Mouse (Mus musculus) cerebellum, postnatal 14 days (tissue): ENCODE data around the gene Lsm6.

Source experiments
- DNase-seq, 2 experiments: peaks; one replicate each; pipeline ENCODE4 v3.0.0; 2021; ENCODE audit warnings: mixed read lengths in 2 of 2

Gene Lsm6

GRCm38 (mm10) chr8:78801201-78801600 lies 19.7 kb downstream of the Lsm6 start:
- DNase-seq = no peak

- no peak for DNase-seq
Observed at GRCm38 (mm10) chr8:78798671-78799070, 22.3 kb downstream of the Lsm6 start.

DNA sequence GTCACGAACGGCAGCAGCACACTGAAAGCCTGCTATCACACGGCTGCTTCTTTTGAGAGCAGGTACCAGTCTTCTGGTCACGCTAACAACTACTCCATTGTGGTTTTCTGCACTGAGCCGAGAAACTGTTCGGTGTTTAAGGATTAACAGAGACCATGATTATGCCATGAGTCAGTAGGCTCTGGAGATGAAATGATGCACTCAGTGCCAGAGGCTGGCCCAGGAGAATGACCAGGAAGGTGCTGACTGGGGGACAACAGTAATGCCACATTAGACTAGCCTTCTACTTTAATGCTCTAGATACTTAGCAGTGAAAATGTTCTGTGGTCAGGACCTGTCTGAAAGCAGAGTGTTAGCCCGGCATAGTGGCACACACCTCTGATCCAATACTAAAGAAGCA lies 23.0 kb downstream of the Lsm6 start:
- no peak for DNase-seq

DNA sequence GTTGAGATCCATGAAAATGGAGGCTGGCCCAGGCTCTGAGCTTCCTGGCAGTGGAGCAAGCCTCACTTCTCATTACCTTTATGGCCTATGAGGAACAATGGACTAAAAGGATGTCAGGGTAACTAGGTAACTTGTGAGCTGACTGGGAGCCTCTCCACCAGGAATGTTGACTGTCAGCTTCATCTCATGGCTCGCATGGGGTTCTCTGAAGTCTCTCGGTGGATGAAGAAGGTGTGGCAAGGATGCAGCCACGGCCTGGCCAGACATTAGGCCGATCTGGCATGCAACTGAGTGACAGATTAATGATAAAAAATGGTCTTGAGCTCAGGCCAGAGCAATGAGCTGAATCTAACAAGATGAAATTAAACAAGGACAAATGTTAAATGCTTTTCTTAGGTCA lies 27.7 kb downstream of the Lsm6 start:
- peak; percentile 41 to 44 for DNase-seq

DNA sequence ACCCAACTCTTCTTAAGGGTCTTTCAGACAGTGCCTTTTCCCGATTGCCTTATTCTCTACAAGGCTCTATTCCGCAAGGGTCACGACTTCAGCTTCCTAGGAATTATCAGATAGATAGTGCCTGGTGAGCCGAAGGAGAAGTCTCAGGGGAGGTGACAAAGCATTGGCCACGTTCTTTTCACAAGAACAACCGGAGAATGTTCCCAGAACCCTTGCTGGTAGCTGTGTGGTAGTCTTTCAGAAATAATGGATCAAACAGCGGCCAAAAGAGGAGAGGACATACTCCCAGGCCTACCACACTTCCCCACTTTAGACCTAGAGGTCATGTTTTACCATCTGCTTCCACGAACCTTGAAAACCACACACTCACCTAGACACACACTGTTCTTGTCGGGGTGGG lies 44.1 kb downstream of the Lsm6 start:
- no peak for DNase-seq

GRCm38 (mm10) chr8:78771256-78771655 lies 49.7 kb downstream of the Lsm6 start:
- DNase-seq = no peak

GRCm38 (mm10) chr8:78770584-78770983 lies 50.4 kb downstream of the Lsm6 start:
- DNase-seq = no peak

DNA sequence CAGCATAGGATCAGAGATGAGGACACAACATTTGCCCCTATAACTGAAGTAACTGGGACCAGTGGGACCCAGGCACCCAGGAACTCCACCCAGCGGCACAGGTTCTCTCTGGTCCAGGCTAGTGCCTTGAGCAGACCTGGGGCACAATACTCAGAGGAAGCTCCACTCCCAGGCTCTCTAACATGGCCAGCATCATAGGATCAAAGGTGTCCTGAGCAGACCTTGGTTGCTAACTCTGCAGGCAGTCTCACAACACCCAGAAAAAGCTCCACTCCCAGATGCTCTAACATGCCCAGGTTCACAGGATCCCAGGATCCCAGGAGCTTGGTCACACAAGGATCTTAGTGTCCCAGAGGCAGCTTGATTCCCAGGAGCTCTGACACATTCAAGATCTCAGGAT lies 55.4 kb downstream of the Lsm6 start:
- DNase-seq = no peak

DNA sequence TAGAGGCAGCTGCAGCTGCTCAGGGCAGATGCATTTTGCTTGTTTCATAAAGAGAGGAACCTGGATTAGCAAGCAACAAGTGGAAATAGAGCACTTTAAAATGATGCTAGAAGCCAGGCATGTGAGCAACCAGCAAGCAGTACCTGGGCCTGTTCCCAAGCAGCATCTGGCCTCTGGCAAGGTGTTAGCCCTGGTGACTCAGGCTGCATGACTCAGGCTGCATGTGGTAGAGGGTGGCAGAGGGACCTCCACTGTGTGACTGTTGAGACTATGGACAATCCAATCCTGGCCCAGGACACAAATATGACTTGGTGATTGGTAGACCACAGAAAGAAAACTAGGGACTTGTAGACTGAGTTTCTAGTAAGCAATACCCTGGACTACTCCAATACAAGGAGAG lies 56.0 kb downstream of the Lsm6 start:
- DNase-seq = no peak

DNA sequence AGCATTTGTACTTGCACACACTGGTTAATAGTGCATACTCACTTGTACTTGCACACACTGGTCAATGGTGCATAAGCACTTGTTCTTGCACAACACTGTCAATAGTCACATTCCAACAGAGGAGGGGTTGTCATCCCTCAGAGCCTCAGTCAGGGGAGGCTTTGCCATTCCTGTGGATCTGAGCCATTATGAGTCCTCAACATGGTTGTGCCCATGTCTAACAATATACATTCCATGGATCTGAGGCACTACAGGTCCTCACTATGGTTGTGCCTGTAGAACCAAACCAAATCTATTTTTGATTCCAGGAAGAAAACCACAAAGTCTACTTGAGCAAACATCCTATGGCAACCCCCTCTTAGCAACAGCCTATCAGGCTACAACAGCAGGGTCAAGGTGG lies 61.8 kb downstream of the Lsm6 start:
- no peak for DNase-seq

DNA sequence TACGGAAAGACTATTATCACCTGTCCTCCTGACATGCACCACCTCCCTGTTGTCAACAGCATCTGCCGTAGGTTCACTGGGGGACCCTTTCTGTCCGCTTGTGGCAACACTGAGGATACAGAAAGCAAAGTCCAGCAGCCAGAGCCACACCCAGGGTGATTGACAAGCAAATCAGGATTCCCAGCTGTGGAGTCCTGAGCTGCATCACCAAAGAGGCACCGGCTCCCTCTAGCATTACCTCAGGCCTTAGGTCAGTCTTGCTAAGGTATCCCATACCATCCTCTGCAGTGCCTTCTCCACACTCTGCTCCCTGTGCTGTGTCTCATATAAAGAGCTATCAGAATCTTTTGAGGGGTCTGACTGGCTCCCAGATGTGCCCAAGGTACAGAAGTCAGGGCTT lies 66.0 kb downstream of the Lsm6 start:
- no peak for DNase-seq
